Mouse (Mus musculus): ENCODE measurements around the gene Sept4.
A peak's percentile ranks its signal among the peaks of the same experiment; 100 is the strongest.

Sept4 gene

DNA sequence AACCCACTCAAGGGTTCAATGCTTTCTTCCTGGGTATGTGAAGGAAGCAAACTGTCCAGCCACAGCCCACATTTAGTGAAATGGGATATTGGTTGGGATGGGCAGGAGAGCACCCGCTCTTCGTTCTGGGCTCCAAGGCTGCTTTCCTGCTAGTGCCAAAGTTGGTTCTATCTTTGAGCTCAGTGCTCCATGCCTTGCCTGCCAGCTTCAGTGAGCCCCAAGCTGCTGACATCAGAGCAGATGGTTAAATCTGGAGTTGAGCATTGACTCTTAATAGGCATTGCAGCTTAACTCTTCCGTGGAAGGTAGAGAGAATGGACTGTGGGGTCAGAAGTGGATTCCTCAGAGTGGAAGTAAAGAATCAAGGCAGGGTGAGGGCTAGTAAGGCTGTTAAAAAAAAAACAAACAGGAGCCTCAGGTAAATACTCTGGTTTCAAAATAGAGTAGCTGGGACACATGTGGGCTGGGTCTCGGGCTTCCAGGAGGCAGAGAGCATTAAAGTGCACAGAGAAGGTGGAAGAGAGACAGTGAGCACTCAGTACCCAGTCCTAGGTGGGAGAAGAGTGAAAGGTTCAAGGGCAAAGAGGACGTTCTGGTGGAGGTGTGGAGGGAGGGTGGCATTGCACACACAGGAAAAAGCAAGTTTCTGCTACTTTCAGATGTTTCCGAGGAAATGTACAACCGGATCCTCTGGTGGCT lies at the start of gene Sept4:
Sept4 (plus strand) TSS at position 649 of the 699 bp plus-strand sequence.
- DNase-seq (ENCODE audit: low spot score in 2 of 2) = no peak

DNA sequence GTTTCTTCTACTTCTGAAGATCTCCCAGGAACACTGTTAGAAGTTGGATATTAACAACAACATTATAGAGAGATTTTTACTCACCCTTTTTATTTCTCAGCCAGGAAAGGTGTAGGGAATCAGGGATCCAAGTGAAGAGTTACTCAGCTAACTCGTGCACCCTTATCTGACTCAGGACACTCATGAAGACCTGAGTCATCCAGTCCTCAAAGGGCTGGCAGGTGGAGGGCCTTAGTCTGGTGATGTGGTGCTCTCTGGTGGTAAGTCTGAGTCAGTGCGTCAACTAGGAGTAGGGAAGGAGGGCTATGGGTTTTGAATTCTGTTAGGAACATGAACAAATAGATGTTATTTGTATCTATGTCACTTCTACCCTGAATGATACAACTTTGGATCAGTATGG lies 49.4 kb upstream of the Sept4 start:
- peak; percentile 16 to 36 for DNase-seq (ENCODE audit: low spot score in 2 of 2)

DNA sequence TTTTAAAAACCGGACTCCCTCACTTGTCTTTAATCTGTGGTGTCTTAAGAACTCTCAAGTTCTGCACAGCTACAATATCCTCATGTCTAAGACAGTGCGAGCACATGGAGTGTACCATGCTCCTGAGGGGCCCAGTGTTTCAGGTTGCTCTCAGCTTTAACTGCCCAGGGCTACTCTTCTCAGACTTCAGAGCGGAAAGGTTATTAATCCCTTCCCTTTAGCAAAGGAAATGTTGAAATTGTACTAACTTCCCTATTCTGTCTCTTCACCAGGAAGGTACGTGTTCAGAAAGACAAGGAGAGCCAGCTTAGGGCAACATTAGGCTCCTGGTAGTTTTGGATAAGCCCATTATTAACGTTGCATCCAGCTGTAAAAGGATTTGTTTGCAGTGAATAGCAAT lies 45.2 kb upstream of the Sept4 start:
- no peak for DNase-seq (ENCODE audit: low spot score in 2 of 2)

DNA sequence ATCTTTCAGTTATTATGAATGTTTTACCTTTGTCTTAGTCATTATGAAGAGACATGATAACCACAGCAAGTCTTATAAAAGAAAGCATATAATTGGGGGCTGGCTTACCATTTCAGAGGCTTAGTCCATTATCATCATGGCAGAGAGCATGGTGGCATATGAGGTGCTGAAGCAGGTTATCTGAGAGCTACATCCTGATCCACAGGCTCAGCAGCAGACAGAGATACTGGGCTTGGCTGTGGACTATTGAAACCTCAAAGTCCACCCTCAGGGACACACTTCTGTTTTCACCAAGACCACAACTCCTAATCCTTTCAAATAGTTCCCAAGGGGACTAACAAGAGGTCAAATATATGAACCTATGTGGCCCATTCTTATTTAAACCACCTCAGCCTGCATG lies 44.7 kb upstream of the Sept4 start:
- DNase-seq (ENCODE audit: low spot score in 2 of 2) = no peak

DNA sequence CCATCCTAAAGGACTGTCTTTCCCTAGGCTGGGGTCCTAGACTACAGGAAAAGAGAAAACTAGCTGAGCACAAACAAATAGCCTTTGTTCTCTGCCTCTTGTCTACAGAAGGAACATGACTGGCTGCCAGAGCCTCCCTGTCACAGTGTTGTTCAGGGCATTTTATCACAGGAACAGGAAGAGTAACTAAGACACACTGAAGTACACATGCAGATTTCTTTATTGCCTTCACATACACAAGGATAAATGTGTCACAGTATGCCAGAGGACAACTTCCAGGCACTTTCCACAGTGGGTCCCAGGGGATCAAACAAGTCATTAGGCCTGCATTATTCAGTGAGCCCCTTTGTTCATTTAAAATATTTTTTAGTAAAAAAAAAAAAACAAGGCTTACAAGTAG lies 43.9 kb upstream of the Sept4 start:
- DNase-seq (ENCODE audit: low spot score in 2 of 2) = no peak

DNA sequence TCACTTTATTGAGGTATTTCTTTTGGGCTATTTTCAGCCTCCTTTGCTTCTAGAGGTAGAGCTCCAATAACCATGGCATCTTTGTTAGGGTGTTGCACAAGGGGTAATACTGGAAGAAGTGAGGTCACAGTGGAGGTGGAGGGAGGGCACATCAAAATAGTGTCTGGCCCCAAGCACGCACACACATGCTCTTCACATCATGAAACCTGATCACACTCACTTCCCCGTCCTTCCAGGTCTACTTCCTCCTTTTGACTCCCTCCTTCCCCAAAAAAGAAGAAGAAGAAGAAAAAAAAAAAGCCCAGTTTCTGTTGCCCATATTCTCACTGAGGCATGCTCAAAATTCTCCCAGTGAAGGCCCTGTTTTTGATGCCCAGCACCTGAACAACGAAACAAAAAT lies 41.3 kb upstream of the Sept4 start:
- no peak for DNase-seq (ENCODE audit: low spot score in 2 of 2)

DNA sequence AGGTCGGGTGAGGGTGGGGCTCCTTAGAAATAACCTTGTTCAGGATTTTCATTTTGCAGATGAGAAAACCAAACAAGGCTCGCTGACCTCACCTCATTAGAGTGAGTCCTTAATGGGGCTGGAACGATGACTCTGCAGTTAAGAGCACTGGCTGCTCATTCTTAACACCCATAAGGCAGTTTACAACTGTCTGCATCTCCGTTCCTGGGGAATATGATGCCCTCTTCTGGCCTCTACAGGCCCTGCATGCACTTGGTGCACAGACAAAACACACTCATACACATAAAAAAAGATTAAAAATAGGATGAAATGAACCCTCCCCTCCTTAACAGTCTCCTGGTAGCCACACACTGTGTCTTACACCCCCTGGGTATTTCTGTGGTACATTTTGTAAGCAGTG lies 40.7 kb upstream of the Sept4 start:
- no peak for DNase-seq (ENCODE audit: low spot score in 2 of 2)

DNA sequence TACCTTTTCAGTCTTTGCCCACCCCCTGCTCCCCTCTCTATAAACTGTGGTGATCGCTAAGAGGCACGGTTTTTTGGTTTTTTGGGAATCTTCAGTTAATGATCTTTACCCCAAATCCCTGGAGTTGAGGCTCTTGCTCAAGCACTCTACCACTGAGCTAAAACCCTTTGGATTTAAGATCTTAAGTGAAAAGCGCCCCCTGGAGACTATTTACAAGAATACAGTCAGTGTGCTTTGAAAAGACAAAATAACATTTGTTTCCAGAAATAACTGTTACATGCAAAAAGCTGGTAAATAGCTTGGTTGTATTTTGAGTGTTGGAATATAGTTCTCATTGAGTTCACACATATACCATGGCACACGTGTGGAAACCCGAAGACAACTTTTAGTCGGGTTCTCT lies 37.0 kb upstream of the Sept4 start:
- DNase-seq (ENCODE audit: low spot score in 2 of 2) = no peak

DNA sequence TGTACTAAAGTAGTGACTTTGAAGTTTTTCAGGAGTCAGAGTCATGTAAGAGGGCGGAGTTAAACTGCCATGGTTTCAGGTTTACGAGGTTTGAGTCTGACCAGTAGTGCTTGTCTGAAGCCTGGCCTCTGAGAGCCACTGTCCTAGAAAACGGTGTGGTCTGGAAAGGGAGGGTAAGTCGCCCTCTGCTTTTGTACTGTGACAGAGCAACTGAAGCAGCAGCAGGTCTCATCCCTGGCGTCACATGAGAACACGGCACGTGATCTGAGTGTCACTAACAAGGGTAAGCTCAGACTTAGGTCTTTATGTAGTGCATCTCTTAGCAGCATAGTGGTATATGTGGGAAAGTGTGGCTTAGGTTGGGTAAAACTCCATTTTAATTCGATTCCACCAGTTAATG lies 26.4 kb upstream of the Sept4 start:
- no peak for DNase-seq (ENCODE audit: low spot score in 2 of 2)

DNA sequence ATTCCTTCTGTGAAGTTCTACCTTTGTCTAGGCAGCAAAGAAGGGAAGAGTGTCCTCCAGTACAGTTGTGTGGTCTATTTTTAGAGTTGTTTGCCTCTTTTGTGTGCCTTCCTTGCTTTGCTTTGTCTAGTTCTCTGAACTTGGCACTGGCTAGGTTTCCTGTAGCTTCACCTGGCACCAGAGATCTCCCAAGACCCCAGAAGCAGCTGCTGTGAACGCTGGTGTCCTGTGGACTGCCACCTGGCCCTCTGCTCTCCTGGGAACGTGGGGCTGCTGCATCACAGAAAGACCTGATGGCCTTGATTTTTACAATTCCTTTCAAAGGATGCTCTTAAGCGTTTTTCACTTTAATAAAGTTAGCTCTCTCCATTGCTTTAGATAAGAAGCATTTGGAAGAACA lies 25.8 kb upstream of the Sept4 start:
- no peak for DNase-seq (ENCODE audit: low spot score in 2 of 2)

DNA sequence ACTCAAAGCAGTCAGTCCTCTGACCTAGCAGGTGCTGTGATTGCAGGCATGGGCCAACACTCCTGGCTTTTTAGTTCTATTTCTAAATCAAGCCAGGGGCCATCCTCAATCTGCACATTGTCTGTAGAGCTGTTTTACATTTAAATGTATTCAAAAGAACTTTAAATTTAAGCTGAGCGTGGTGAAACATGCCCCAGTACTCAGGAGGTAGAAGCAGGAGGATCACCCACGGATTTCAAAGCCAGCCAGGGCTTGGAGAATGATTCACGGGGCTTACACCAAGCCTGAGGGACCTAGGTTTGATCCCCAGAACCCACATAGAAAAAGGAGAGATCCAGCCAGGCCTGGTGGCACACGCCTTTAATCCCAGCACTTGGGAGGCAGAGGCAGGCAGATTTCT lies 15.4 kb upstream of the Sept4 start:
- DNase-seq (ENCODE audit: low spot score in 2 of 2) = no peak

DNA sequence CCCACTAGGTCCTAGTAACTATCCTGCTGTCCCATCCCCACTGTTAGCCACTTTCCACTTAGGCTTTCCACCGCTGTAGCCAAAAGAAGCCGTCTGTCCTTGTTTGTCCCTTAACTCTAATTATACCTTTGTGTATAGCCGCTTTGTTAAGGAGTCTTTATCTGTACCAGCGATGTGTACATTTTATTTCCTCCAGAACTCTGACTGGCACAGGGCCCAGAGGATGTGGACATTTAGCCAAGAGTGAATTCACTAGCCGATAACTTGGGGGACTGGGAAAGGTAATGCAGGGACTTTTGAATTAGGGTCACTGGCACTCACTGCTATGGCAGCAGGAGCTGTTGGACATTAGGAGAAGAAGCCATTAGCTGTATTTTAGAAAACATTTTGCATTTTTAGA lies 14.3 kb upstream of the Sept4 start:
- DNase-seq (ENCODE audit: low spot score in 2 of 2) = no peak

DNA sequence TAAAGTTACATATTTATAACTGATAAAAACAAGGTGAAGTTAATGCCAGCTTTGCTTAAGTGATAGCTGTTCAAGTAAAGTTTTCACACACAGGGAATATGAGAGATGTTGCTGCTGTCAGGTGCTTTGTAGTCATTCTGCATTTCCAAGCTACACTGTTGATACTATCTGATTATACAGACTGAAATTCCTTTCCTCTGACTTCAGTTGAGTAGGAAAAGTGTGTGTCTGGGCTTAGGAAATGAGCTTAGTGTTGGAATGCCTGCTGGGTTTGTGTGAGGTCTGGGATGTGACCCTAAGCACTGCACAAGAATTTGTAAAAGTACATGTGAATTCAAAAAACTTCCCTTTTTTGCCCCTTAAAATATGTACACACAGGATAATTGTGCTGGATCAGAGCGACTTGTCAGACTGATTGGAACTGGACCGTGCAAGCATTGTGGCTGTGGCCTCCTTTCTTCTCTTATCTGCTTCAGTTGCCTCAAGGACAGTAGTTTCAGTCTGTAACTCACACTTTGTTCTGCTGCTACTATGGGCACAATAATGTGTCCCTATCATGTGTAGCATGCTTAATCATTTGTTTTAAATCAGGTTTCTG lies 13.5 kb upstream of the Sept4 start:
- no peak for DNase-seq (ENCODE audit: low spot score in 2 of 2)

DNA sequence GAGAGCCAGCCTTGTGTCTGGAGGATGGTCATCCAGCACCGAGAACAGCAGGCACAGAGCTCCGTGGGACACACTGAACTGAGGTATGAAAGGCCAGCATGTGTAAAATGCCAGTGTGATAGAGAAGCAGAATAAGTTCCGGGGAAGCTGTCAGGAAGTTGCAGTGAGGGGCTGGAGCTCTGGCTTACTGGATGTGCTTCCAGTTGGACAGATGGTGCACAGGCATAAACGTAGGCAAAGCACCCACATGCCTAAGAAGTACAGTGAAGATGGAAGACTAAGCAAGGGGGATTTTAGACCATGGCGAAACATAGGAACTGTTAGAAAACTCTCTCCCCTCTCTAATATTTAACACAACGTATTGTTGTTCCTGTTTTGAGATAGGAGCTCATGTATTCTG lies 7.5 kb upstream of the Sept4 start:
- no peak for DNase-seq (ENCODE audit: low spot score in 2 of 2)

DNA sequence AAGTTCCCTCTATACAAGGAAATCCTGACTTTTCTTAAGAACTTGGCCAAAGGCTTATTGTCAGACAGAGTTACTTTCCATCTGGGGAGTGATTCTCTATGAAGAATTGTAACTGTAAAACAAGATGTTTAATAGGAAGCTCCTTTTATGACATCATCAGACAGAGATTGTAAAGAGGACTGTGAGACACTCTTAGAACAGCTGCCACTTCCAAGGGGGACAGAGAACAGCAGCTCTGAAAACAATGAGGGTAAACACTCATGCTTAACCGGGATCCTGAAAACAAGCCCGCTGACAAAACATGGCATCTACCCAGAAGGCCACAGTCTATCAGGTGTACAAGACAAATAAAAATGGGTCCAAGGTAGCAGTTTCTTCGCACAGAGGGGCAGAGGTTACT lies 2.2 kb upstream of the Sept4 start, which contains the start of gene Gm11492:
Gm11492 (plus strand) TSS at position 153 of the 400 bp plus-strand sequence.
- DNase-seq (ENCODE audit: low spot score in 2 of 2) = no peak

DNA sequence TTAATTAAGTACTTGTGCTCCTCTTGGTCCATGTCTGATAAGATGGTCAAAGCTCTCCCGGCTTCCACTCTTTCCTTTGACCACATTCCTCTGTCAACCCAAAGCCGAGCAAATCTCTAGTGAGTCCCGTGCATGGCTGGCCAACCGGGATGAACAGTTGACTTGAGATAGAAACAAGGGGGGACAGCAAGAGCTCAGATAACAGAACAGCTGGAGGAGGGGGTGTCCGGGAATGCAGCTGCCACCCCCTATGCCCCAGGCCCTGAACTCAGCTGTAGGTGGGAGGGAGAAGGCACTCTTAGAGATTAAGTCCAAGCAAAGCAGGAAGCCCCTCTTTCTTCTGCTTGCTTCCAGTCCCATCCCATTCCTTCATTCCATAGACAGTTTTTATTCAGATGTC lies 2.0 kb downstream of the Sept4 start:
- DNase-seq (ENCODE audit: low spot score in 2 of 2) = no peak

DNA sequence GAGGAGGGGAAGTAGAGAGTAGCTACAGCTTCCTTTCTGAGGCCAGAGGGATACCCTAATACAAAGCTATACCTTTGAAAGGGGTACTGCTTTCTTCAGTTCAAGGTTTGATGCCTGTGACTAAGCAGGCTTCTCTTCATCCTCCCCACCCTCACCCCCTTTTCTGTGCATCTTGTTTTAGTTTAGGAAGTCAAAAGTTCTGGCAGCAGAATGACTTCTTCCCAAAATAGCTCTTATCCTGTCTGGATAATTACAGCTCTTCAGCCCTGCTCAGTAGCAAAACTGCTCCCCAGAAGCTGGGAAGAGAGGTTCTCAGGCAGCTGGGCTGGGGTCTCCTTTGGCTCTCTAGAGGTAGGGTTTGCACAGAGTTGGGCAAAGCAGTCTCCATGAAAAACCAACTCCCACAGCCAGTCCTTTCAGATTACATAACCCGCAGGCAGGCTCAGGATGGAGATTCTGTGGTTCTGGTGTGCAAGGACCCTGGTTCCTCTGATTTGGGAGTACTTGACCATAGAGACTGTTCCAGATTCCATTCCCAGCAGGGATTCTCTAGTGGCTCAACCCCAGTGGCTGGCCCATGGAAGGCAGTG lies 2.8 kb downstream of the Sept4 start:
- no peak for DNase-seq (ENCODE audit: low spot score in 2 of 2)

DNA sequence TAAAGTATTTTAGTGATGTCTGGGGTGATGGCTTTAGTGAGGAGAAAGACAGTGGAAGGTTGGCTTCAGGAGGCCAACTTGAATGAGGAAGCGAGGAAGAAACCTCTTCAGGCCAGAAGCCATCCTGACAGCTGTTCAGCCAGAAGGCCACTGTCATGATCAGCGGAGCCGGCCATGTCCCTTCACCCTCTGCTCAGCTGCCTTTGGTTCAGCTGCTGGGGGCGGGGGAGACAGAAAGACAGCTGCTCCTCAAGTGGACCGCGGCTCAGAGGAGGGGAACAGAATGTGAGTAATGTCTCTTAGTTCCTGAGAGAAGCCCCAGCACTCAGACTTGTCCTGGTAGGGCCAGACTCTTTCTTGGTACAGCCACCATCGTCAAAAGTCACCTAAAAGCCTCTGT lies 5.0 kb downstream of the Sept4 start:
- DNase-seq (ENCODE audit: low spot score in 2 of 2) = no peak

DNA sequence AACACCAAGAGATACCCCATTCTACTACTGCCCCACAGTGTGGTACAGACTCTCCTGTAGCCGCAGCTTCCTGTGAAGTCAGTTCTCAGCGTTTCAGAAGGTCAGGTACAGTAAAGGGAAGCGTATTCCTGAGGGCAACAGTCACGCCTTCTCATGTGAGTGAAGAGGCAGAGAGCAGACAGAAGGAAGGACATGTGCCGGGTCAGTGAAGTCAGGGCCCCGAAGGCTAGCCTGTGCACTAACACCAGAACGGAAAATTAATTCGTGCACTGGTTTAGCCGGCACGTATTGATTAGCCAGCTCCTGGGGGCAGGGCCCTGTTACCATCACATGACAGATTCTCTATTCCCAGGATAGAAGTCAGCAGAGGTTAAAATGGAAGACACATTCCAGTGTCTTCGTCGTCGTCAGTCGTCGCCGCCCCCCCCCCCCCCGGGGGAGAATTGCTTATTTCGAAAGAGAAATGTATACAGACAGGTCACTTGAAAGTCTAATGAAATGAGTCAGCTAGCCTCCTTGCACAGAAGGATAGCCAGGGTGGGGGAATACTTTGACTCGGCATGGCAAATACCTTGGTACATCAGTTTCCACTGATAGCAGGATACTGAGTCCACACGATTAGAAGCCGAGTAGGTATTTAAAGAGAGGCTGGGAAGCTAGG lies 5.9 kb downstream of the Sept4 start:
- DNase-seq (ENCODE audit: low spot score in 2 of 2) = no peak

DNA sequence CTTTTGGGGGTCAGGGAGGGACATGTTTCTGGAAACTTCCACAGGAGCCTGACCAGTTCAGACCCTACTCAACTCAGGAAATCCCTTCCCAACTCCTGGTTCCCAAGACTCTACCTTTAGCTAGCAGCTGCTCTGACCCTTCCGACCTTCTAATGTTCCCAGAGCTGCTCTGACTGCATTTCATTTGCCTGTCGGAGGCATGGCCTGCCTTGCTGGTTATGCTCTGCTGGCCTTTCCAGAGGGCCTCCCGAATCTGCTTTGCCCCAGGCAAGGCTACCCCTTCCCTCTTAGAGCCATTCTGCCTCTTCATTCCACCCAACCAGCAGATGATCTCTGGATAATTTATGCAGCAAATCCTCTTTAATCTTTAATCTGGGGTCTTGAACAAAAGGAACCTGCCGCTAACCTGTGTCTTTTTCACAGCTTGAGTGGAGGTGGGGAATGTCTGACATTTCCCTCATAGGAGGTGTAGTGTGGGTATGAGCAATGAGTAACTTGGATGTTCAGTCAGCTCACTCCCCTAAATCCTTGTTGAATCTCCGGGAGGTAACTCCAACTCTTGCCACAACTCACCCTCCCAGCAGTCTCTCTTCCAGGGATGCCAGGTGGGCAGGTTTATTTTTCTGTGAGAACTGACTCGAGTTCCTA lies 9.0 kb downstream of the Sept4 start:
- no peak for DNase-seq (ENCODE audit: low spot score in 2 of 2)

DNA sequence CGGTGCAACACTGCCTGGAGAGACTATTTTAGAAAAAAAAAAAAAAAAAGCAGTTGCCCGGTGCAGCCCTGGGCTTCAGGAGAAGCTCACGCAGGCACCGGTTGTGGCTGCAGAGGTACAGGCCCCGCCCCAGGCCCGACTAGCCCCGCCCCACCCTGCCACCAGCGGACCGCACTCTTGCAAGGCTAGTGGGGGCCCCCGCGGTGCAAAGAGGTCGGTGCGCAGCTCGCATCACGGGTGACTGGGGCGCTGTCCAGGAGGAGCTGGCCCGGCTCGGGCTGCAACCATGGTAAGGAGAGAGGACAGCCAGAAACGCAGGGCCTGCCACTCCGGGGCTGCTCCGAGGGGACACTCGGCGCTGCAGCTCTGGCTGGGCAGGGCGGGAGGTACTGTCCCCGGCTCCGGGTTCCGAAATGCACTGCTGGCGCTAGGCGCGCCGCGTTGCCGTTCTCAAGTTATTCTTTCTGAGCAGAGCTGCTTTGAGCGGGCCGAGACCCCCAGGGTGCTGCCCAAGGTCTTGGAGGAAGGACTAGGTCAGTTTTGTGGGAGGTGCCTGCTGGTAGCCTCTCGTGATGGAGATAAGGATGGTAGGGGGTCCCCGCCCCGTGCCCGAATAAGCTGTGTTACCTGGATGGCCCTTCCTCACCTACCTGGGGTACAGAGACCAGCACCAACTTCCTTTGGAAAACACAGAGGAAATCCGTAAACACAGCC lies 9.7 kb downstream of the Sept4 start:
- DNase-seq (ENCODE audit: low spot score in 2 of 2) = peak; percentile 53 to 54

All from natural killer cell, adult 2 months (primary cell).